Mouse (Mus musculus) frontal cortex, postnatal 25 days (tissue): Measurements from ENCODE around the gene Cenpf.
"Not testable (repeated sequence)": the region's sequence is repeated elsewhere in the genome, so short reads cannot be mapped to it uniquely, and the experiment has no call there.

Experiments used
- DNase-seq, 2 experiments: peaks; one replicate each; pipeline ENCODE4 v3.0.0; 2022; ENCODE audit warnings: low spot score in 2 of 2

Cenpf gene

GRCm38 (mm10) chr1:189694391-189694790, 6.5 kb upstream of the Cenpf start:
- DNase-seq = no peak

- not testable (repeated sequence) for DNase-seq
Measured at GRCm38 (mm10) chr1:189692442-189692841, 4.6 kb upstream of the Cenpf start.

GRCm38 (mm10) chr1:189689050-189689833, 1.4 kb upstream of the Cenpf start:
- no peak for DNase-seq

GRCm38 (mm10) chr1:189688388-189688750, 483 bp upstream of the Cenpf start:
- no peak for DNase-seq

- no peak for DNase-seq
Measured at GRCm38 (mm10) chr1:189686025-189686424, 1.9 kb downstream of the Cenpf start.

- DNase-seq = no peak
Measured at GRCm38 (mm10) chr1:189684786-189685415, 3.0 kb downstream of the Cenpf start.

GRCm38 (mm10) chr1:189679555-189679954, 8.3 kb downstream of the Cenpf start:
- no peak for DNase-seq

GRCm38 (mm10) chr1:189675953-189676352, 11.9 kb downstream of the Cenpf start:
- no peak for DNase-seq

GRCm38 (mm10) chr1:189675421-189675820, 12.5 kb downstream of the Cenpf start:
- no peak for DNase-seq

GRCm38 (mm10) chr1:189665966-189666365, 21.9 kb downstream of the Cenpf start:
- no peak for DNase-seq

GRCm38 (mm10) chr1:189664873-189665144, 23.1 kb downstream of the Cenpf start:
- DNase-seq = no peak

GRCm38 (mm10) chr1:189664061-189664872, 23.6 kb downstream of the Cenpf start:
- no peak for DNase-seq

- no peak for DNase-seq
Measured at GRCm38 (mm10) chr1:189663437-189663836, 24.4 kb downstream of the Cenpf start.

- DNase-seq = no peak
Measured at GRCm38 (mm10) chr1:189661856-189662255, 26.0 kb downstream of the Cenpf start.

- DNase-seq = no peak
Measured at GRCm38 (mm10) chr1:189657406-189657805, 30.5 kb downstream of the Cenpf start.

- no peak for DNase-seq
Measured at GRCm38 (mm10) chr1:189653746-189654145, 34.1 kb downstream of the Cenpf start.

- no peak for DNase-seq
Measured at GRCm38 (mm10) chr1:189646597-189646996, 41.3 kb downstream of the Cenpf start.

GRCm38 (mm10) chr1:189645371-189645770, 42.5 kb downstream of the Cenpf start:
- DNase-seq = no peak

- no peak for DNase-seq
Measured at GRCm38 (mm10) chr1:189644700-189645345, 43.1 kb downstream of the Cenpf start.

GRCm38 (mm10) chr1:189639581-189639980, 48.3 kb downstream of the Cenpf start:
- DNase-seq = no peak

- DNase-seq = no peak
Measured at GRCm38 (mm10) chr1:189633791-189634190, 54.1 kb downstream of the Cenpf start.
